Mouse (Mus musculus) hindbrain, embryonic 15.5 days (tissue): ENCODE measurements around the gene Fam53b. TPM values are rescaled to one million over a fixed set of nuclear protein-coding genes. Genes with fewer than 3 reads are reported as not detected.

Experiments used
- ATAC-seq: fragments of 200-750 bp; cut with Nextera tagmentation; 2 replicates; pipeline ENCODE4 v1.8.0; 2017; ENCODE audit warnings: low read depth, moderate number of reproducible peaks, moderate TSS enrichment; ENCODE audit not compliant: low FRiP score
- H3K27ac ChIP-seq: fragments of 300-500 bp; sonication (generic); replicated peaks from 2 replicates; pipeline ENCODE4 v1.5.1; 2015; ENCODE audit warnings: mild to moderate bottlenecking, inconsistent platforms
- H3K27me3 ChIP-seq: fragments of 300-500 bp; sonication (generic); 2 replicates; pipeline ENCODE4 v1.6.1; 2015; ENCODE audit warnings: control low read depth, inconsistent platforms
- H3K36me3 ChIP-seq: fragments of 300-500 bp; sonication (generic); 2 replicates; pipeline ENCODE4 v1.6.1; 2015; ENCODE audit warnings: control low read depth, inconsistent platforms
- H3K4me1 ChIP-seq: fragments of 300-500 bp; sonication (generic); replicated peaks from 2 replicates; pipeline ENCODE4 v1.6.1; 2015; ENCODE audit warnings: control low read depth, inconsistent platforms
- H3K4me2 ChIP-seq: fragments of 300-500 bp; sonication (generic); 2 replicates; pipeline ENCODE4 v1.6.1; 2015; ENCODE audit warnings: moderate library complexity, mild to moderate bottlenecking, inconsistent platforms
- H3K4me3 ChIP-seq: fragments of 300-500 bp; sonication (generic); 2 replicates; pipeline ENCODE4 v1.5.1; 2015; ENCODE audit warnings: mild to moderate bottlenecking, inconsistent platforms
- H3K9ac ChIP-seq: fragments of 300-500 bp; sonication (generic); 2 replicates; pipeline ENCODE4 v1.6.1; 2015; ENCODE audit warnings: inconsistent platforms
- H3K9me3 ChIP-seq: fragments of 300-500 bp; sonication (generic); 2 replicates; pipeline ENCODE4 v1.6.1; 2016; ENCODE audit warnings: control low read depth, inconsistent platforms
- WGBS: fragments of 180-500 bp; shearing (Covaris S2); methylation state at CpG from one replicate; pipeline ENCODE4 v1.1.7; 2015; 5-methylcytosine and 5-hydroxymethylcytosine counted together
- polyA plus RNA-seq: library from polyadenylated mRNA; unstranded; fragments of >200 nt; fragmentation: Nextera tagmentation; extraction: Ambion mirVana; gene quantifications from 2 replicates; pipeline ENCODE4 v1.2.1, GENCODE M21; 2015

The Fam53b gene
- polyA plus RNA-seq, 1 experiment from 2014 or later, result 17.9 TPM

DNA sequence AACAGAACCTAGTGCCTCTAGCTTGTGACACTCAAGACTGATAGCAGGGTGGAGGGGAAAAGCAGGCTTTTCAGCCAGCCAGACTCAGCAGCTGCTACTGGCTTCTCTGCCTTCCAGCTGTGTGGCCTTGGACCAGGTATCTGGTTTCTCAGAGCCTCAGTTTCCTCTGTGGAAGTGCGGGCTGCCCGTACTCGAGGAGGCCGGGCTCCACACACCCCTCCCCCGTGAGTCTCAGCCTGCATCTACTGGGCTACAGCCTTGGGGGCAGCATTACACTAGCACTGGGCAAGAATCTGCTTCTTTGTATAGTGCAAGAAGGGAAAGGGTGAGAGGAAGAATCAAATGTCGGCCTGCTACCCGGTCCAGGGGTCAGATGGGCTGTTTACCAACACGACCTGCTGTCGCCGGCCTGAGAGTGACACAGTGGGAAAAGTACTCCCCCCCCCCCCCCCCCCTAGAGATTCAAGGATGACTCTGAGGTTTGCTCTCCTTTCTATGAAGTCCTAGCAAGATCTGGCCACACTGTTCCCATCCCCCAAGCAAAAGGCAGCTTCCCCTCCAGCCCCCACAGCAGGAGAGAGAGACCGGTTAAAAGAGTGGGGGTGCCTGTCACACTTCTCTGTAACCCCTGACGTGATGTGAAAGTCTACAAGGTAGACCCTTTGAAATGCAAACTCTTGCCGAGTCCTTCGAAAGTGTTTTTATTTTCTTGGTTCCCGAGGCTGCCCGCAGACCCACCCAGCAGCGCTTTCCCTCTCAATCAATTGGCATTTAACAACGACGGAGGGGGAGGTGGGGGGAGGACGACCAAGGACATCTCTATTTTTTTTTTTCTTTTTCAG, 4.6 kb downstream of the Fam53b start:
- Histone ChIP-seq H3K4me3 (no peak overlapping the region), H3K9me3 (no peaks in the 10 kb centered on the region), H3K27ac (peak overlapping the region; percentile 72), H3K4me1 (peaks cover 82% of the 10 kb centered on the region), H3K9ac (peak overlapping the region; percentile 32; the same call in 1 of the 2 replicates), H3K4me2 (peak overlapping the region; percentile 32), H3K36me3 (no peaks in the 10 kb centered on the region), H3K27me3 (no peaks in the 10 kb centered on the region)
- ATAC-seq, result peak; percentile 47
- 5% methylated on average over 20 of the region's 20 CpGs for WGBS

DNA sequence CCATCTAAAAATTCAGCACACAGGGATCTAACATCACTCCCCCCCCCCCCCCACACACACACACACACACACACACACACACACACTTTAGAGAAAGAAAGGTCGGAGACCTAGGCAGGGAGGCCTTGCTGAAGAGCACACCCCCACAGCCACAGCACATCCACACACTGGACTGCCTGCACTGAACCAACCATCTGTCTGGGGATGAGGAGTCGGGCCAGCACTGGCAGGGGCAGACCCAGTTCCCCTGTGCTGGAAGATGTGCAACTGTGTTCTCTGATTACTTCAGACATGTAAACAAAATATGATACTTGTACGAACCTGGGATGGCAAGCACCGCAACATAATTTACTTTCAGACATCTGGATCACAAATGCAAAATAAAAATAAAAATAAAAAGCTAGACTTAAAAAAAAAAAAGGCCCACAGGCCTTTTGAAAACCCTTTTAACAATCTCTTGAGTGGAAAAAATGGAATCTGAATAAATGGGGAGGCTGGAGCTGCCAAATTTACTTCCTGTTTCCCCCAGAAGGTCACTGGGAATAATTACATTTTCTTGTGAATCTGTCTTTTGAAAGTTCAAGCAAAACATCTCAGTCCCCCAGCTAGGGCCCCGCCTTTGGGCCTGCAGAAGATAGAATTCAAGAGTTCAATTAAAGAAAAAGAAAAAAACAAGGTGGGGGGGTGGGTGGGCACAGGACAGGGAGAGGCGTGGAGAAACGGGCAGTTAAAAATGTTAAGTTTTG, 5.5 kb downstream of the Fam53b start:
- no peaks in the 10 kb centered on the region for H3K9me3 ChIP-seq
- H3K4me3 ChIP-seq, result no peak overlapping the region
- H3K36me3 ChIP-seq, result no peaks in the 10 kb centered on the region
- no peak overlapping the region for H3K4me2 ChIP-seq
- no peak for ATAC-seq
- H3K4me1 ChIP-seq, result peaks cover 87% of the 10 kb centered on the region
- H3K27me3 ChIP-seq, result no peaks in the 10 kb centered on the region
- peak overlapping the region; percentile 72 for H3K27ac ChIP-seq
- H3K9ac ChIP-seq, result no peak overlapping the region
- 50% methylated on average over 7 of the region's 7 CpGs for WGBS

DNA sequence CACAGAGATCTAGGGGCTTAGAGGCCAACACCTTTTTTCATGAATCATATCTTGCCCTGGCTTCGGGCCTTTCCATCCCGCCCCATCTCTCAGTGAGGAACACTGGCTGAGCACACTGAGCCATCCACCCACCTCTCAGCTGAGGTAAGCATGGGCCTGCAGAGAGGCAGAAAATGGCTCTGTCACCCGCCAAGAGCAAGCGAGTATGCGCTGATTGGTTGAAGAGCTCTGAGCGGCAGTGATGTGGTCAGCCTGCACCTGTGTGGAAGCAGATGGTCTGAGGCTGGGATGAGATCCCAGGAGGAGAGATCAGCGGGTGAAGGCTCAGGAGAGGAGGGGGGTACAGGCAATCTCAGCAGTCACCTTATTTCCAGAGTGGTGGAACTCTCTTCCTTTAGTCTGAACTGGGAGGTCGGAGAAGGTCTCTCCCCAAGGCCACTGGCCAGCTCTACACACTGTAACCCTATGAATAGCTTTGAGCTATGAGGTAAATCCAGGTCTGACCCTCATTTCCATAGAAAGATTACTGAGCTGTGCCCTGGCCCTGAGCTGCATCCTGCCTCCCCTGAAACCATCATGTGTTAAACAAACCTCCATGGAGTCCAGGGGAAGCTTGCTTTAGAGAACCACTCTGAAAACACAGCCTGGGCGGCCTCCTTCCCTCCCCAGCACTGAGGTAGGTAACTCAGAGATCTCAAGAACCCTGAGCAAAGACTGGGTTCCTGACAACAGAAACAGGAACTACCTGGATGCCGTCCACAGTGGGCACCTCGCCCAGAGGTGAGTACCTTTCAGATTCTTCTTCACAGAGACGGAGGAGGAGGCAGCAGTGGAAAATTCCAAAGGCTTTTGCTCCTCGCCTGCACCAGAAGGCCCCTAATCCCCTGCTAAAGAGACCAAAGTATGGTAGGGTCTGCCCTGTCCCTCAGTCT, 6.5 kb downstream of the Fam53b start:
- Histone ChIP-seq H3K36me3 (no peaks in the 10 kb centered on the region), H3K4me2 (no peak overlapping the region), H3K4me3 (no peak overlapping the region), H3K27ac (peak overlapping the region; percentile 52), H3K9ac (no peak overlapping the region), H3K27me3 (no peaks in the 10 kb centered on the region), H3K9me3 (no peaks in the 10 kb centered on the region), H3K4me1 (peaks cover 90% of the 10 kb centered on the region)
- WGBS, result 61% methylated on average over 13 of the region's 13 CpGs
- ATAC-seq, result no peak

DNA sequence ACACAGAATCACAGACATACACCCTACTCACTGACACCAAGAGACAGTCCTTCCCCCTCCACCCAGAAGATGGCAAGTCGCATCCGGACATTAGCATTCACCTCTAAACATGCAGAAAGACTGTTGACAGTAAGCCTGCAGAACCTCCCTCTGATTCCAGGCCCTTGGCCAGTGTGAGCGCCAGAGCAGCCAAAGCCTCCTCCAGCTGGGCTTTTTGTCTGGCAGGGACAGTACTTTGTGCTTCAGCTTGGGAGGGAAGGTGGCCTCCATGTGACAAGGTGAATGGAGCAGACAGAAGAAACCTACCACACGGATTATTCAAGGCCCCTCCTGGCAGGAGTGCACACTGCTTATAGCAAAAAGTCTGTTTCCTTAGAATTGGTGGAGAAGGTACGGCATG, 7.4 kb downstream of the Fam53b start:
- 44% methylated on average over 5 of the region's 5 CpGs for WGBS
- H3K9ac ChIP-seq, result no peak overlapping the region
- H3K36me3 ChIP-seq, result no peaks in the 10 kb centered on the region
- H3K4me2 ChIP-seq, result no peak overlapping the region
- H3K27ac ChIP-seq, result peak overlapping the region; percentile 52
- H3K4me1 ChIP-seq, result peaks cover 81% of the 10 kb centered on the region
- H3K9me3 ChIP-seq, result no peaks in the 10 kb centered on the region
- H3K27me3 ChIP-seq, result no peaks in the 10 kb centered on the region
- no peak for ATAC-seq
- H3K4me3 ChIP-seq, result no peak overlapping the region

DNA sequence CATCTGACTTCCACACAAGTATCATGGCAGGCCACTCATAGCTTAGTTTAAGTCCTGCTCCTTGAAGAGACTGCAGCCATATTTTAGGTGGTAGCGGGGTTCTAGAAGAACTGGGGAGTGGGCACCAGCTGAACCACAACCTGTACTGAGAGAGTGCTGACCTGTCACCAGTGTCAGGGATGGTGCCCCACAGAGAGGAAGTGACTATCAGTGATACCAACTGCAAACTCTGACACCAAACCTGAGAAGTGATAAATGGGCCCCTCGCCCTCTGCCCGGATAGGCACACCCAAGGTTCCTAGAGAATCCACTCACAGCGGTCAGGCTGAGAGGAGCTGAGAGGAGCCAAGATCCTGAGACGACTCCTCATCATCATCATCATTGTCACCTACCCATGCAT, 8.7 kb downstream of the Fam53b start:
- Histone ChIP-seq H3K27ac (no peak overlapping the region), H3K4me1 (peaks cover 67% of the 10 kb centered on the region)
- 93% methylated on average over 5 of the region's 5 CpGs for WGBS

DNA sequence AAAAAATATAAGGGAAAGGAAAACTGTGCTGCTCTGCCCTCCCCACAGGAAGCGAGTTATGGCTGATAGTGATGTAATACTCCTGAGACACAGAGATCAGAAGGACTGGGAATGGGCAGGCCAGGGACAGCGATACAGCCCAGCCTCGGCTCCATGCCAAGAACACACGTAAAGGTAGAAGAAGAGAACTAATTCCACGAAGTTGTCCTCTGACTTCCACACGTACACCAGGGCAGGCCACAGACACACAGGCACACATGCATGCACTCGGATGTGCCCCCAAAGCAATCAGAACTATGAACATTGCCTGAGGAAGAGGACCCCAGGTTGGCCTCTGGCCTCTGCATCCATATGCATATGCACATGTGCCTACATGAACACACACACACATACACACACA, 9.2 kb downstream of the Fam53b start:
- 88% methylated on average over 7 of the region's 7 CpGs for WGBS
- H3K4me1 ChIP-seq, result peaks cover 62% of the 10 kb centered on the region
- H3K9ac ChIP-seq, result no peak overlapping the region
- no peaks in the 10 kb centered on the region for H3K36me3 ChIP-seq
- H3K4me3 ChIP-seq, result no peak overlapping the region
- no peaks in the 10 kb centered on the region for H3K27me3 ChIP-seq
- H3K4me2 ChIP-seq, result no peak overlapping the region
- H3K9me3 ChIP-seq, result no peaks in the 10 kb centered on the region
- no peak overlapping the region for H3K27ac ChIP-seq
- ATAC-seq, result no peak

More for the DNA sequence above, 8.7 kb downstream of the Fam53b start:
- Histone ChIP-seq H3K36me3 (no peaks in the 10 kb centered on the region), H3K4me2 (no peak overlapping the region), H3K9me3 (no peaks in the 10 kb centered on the region), H3K9ac (no peak overlapping the region), H3K4me3 (no peak overlapping the region), H3K27me3 (no peaks in the 10 kb centered on the region)
- ATAC-seq, result no peak

DNA sequence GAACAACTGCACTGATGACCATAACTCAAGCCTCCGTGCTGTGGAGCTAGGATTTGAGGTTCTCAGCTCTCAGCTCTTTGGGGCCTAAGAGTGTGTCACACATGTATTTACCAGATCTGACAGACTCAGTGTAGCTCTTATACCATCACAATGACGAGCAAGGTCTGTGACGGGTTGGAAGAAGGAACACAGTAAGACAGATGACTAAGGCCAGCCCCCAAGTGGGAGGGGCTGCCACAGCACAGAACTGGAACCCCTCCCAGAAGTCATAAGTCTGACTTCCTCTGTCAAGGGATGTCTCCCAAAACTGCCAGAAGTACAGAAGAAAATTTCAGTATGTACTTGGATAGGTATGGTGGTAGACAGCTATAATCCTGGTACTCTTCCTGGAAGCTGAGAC, 9.7 kb downstream of the Fam53b start:
- Histone ChIP-seq H3K27me3 (no peaks in the 10 kb centered on the region), H3K4me2 (no peak overlapping the region), H3K9ac (no peak overlapping the region), H3K9me3 (no peaks in the 10 kb centered on the region), H3K4me3 (no peak overlapping the region), H3K36me3 (no peaks in the 10 kb centered on the region), H3K27ac (no peak overlapping the region), H3K4me1 (peaks cover 57% of the 10 kb centered on the region)
- WGBS, result 83% methylated on average over 3 of the region's 3 CpGs
- ATAC-seq, result no peak

DNA sequence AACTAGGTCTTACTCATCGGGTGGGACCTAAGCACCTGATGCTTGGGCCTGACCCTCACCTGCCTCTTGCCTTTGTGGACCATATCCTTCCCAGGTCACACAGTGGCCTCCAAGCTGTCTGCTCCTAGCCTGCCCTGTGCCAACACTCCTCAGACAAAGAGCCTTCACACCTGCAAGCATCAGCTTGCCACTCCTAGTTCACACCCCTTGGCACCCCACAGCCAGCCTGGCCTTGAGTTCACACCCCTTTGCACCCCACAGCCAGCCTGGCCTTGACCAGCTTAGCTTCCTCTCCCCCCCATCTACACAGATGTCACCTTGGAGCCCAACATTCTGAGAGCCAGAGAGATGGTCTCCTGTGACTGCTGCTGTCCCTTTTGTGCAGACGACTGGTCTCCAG, 10.3 kb downstream of the Fam53b start:
- Histone ChIP-seq H3K27me3 (no peaks in the 10 kb centered on the region), H3K9me3 (no peaks in the 10 kb centered on the region), H3K4me3 (no peak overlapping the region), H3K4me2 (no peak overlapping the region), H3K27ac (no peak overlapping the region), H3K36me3 (no peaks in the 10 kb centered on the region), H3K4me1 (peaks cover 51% of the 10 kb centered on the region), H3K9ac (no peak overlapping the region)
- ATAC-seq, result no peak
- WGBS, result 82% methylated on average over 2 of the region's 2 CpGs

DNA sequence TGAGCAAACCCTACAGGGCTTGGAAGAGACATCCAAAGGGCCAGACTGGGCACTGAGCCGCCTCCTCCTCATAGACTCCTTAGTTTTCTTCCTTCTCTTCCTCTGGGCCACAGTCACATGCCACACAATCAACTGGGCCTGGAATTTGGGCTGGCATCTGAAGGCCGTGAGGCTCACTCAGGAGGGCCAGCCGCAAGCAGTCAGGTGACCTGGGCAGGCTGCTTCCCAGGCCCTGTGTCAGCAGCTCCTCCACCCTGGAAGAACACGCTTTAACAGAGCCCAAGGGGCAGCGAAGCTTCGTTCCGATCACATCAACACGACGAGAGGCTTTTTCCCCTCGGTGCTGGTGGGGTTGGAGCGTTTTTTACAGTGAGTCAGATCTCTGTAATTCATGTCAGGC, 11.0 kb downstream of the Fam53b start:
- Histone ChIP-seq H3K27ac (no peak overlapping the region), H3K4me3 (no peak overlapping the region), H3K36me3 (no peaks in the 10 kb centered on the region), H3K9me3 (no peaks in the 10 kb centered on the region), H3K27me3 (no peaks in the 10 kb centered on the region), H3K9ac (no peak overlapping the region), H3K4me2 (no peak overlapping the region), H3K4me1 (peaks cover 45% of the 10 kb centered on the region)
- no peak for ATAC-seq
- WGBS, result 87% methylated on average over 11 of the region's 11 CpGs

DNA sequence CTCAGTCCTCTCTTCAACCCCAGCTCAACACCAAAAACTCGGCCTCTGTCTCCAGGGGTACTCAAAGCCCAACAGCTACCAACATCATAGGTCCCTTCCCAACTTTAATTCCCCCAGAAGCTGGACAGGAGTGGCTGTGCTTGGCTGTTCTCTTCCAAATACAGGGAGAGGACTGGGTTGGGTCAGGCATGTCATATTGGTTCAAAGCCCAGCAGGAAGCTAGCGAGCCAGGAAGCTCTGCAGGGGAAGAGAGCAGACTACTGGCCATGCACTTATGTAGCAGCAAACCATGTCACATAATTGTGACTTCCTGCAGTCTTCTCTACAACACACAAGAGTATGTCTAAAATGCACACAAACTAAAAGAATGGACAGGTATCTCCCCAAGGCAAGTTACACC, 11.6 kb downstream of the Fam53b start:
- no peak overlapping the region for H3K4me3 ChIP-seq
- ATAC-seq, result no peak
- H3K27ac ChIP-seq, result no peak overlapping the region
- H3K36me3 ChIP-seq, result no peaks in the 10 kb centered on the region
- 75% methylated on average over 2 of the region's 2 CpGs for WGBS
- no peaks in the 10 kb centered on the region for H3K9me3 ChIP-seq
- peaks cover 38% of the 10 kb centered on the region for H3K4me1 ChIP-seq
- H3K4me2 ChIP-seq, result no peak overlapping the region
- H3K9ac ChIP-seq, result no peak overlapping the region
- no peaks in the 10 kb centered on the region for H3K27me3 ChIP-seq

DNA sequence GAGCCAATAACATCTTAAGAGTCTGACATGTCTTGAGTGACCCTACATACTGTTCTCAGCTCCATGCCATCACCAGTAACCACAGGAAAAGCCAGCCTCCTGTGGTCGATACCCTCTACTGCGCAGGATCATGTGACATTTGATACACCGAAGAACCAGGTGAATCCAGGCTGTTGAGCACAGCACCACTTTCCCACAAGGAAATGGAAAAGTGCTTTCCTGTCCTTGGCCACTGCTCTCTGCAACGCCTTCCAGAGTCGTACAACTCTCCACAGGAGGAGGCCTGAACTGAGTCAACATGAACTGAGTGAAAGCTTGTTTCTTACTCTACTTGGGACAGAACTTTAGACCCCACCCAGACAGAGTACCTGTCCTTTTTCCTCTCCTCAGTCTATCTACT, 12.2 kb downstream of the Fam53b start:
- Histone ChIP-seq H3K27me3 (no peaks in the 10 kb centered on the region), H3K4me2 (no peak overlapping the region), H3K4me3 (no peak overlapping the region), H3K4me1 (peaks cover 33% of the 10 kb centered on the region), H3K27ac (no peak overlapping the region), H3K9ac (no peak overlapping the region), H3K9me3 (no peaks in the 10 kb centered on the region), H3K36me3 (no peaks in the 10 kb centered on the region)
- ATAC-seq, result no peak
- WGBS, result 92% methylated on average over 5 of the region's 5 CpGs

DNA sequence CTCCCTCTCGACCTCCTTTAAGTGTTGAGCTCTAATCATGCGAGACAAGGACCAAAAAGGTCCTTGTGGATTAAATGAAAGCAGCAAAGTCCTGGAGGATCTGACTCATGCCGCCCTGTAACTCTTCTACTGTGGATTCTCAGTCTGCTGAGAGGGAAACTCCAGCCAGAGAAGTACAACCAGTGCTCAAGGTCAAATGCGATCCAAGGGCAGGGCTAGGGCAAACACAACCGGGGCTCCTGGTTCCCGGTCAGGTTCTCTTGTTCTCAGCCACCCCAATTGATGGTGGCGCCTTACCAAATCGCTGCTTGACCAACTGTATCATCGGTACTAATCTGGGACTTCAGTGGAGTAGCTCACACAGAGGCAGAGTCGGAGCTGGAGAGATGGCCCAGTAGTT, 12.8 kb downstream of the Fam53b start:
- 87% methylated on average over 10 of the region's 10 CpGs for WGBS
- H3K27ac ChIP-seq, result no peak overlapping the region
- H3K4me2 ChIP-seq, result no peak overlapping the region
- no peaks in the 10 kb centered on the region for H3K27me3 ChIP-seq
- no peaks in the 10 kb centered on the region for H3K9me3 ChIP-seq
- H3K4me1 ChIP-seq, result peaks cover 26% of the 10 kb centered on the region
- no peak overlapping the region for H3K9ac ChIP-seq
- ATAC-seq, result no peak
- no peaks in the 10 kb centered on the region for H3K36me3 ChIP-seq
- no peak overlapping the region for H3K4me3 ChIP-seq
